Comparison of ENCODE assay signal across 11 mouse cellular contexts in genomic region chr15:80623171-80623837, GRCm38 (mm10). TPM values are rescaled to one million over a fixed set of nuclear protein-coding genes. Genes with fewer than 3 reads are reported as not detected.
DNase-seq lines count a peak whose midpoint lies in the region; ATAC-seq lines count a peak whose summit lies in the region.
"Had no signal": no experiment of that assay in that cellular context is flagged by ENCODE, and none has a peak within 500 bp of the region (broad histone marks: within the 10 kb centered on the region; RNA-seq: fewer than 3 reads in every experiment).

No protein-coding gene starts in this region.

- H3K4me2 ChIP-seq in heart, embryonic 11.5 days = peak overlapping the region; percentile 45
- H3K4me2 ChIP-seq in liver, embryonic 11.5 days = peak overlapping the region; percentile 67

- peak; percentile 92 for ATAC-seq in heart, embryonic 11.5 days (replicated peaks; ENCODE audit: insufficient number of reproducible peaks, low FRiP score, low TSS enrichment)
- peak; percentile 99 for ATAC-seq in liver, embryonic 11.5 days (replicated peaks; ENCODE audit: low FRiP score)

- H3K27me3 ChIP-seq in heart, embryonic 11.5 days (ENCODE audit: control insufficient read depth, insufficient read depth, low read length) = 0 out of 2 replicates have a peak, but pooled peaks cover 4% of the 10 kb centered on the region
- no peaks in the 10 kb centered on the region for H3K27me3 ChIP-seq in liver, embryonic 11.5 days (replicated peaks; ENCODE audit: control insufficient read depth, insufficient read depth, low read length)

- H3K9ac ChIP-seq in heart, embryonic 11.5 days (ENCODE audit: low read depth, low read length) = peak overlapping the region; percentile 73
- peak overlapping the region; percentile 71 for H3K9ac ChIP-seq in liver, embryonic 11.5 days (ENCODE audit: low read depth, low read length)

- no peak for DNase-seq in heart, postnatal 36 days
- DNase-seq in A20 (ENCODE audit: low read depth, low spot score) = peak; percentile 82
- DNase-seq in cerebellum, adult 8-10 months = peak; percentile 89
- DNase-seq in liver, embryonic 11.5 days (ENCODE audit: low spot score) = peak; percentile 58
- DNase-seq in kidney, postnatal 25 days = no peak
- no peak for DNase-seq in urinary bladder, postnatal 4 days (ENCODE audit: low spot score in 2 of 2)
- DNase-seq in urinary bladder, postnatal 10 days (ENCODE audit: low spot score) = no peak
- DNase-seq: kidney, adult 11 months had no signal

- peak overlapping the region; percentile 41 for H3K4me3 ChIP-seq in heart, embryonic 11.5 days (ENCODE audit: low read depth, low read length)
- peak overlapping the region; percentile 44 for H3K4me3 ChIP-seq in liver, embryonic 11.5 days (ENCODE audit: low read depth, low read length)

- no peaks in the 10 kb centered on the region for H3K36me3 ChIP-seq in heart, embryonic 11.5 days (ENCODE audit: control insufficient read depth, insufficient read depth, low read length)
- no peaks in the 10 kb centered on the region for H3K36me3 ChIP-seq in liver, embryonic 11.5 days (ENCODE audit: control insufficient read depth, insufficient read depth, low read length)

- H3K27ac ChIP-seq in heart, embryonic 11.5 days (ENCODE audit: low read depth, low read length) = peak overlapping the region; percentile 87
- peak overlapping the region; percentile 96 for H3K27ac ChIP-seq in liver, embryonic 11.5 days (ENCODE audit: low read depth, low read length)

- H3K4me1 ChIP-seq in heart, embryonic 11.5 days (ENCODE audit: control insufficient read depth, insufficient read depth, low read length) = peaks cover 23% of the 10 kb centered on the region
- peaks cover 32% of the 10 kb centered on the region for H3K4me1 ChIP-seq in liver, embryonic 11.5 days (replicated peaks; ENCODE audit: control insufficient read depth, insufficient read depth, low read length)

- H3K9me3 ChIP-seq in heart, embryonic 11.5 days (replicated peaks; ENCODE audit: control insufficient read depth, low read length) = no peaks in the 10 kb centered on the region
- H3K9me3 ChIP-seq in liver, embryonic 11.5 days (ENCODE audit: control insufficient read depth, low read length) = no peaks in the 10 kb centered on the region

- WGBS in heart, embryonic 11.5 days (ENCODE audit: insufficient replicate concordance) = 27% methylated on average over 8 of the region's 8 CpGs
- 27% methylated on average over 8 of the region's 8 CpGs for WGBS in liver, embryonic 11.5 days

- intact Hi-C loops in heart, postnatal 36 days (cut with DNase I) = no loop called here

RNA-seq across cellular contexts. Expression of gene Fam83f, which starts 48.3 kb away (rescaled TPM):
- polyA plus RNA-seq in heart, embryonic 11.5 days (2014; fragmentation: Nextera tagmentation; extraction: Ambion mirVana) = 0.19 TPM in 1 of 2 replicates, not detected in the other
- under 1 TPM in 1 of 2 experiments, not detected in 1; 0.17 TPM for total RNA-seq in heart, postnatal 36 days (2021)
- 0.34 and 0.61 TPM in 2 replicates for polyA plus RNA-seq in liver, embryonic 11.5 days (2014; fragmentation: Nextera tagmentation; extraction: Ambion mirVana)

RNA-seq across cellular contexts. Expression of gene Grap2, which starts 50.9 kb away (rescaled TPM):
- 12.8 and 16.0 TPM in 2 replicates for polyA plus RNA-seq in heart, embryonic 11.5 days (2014; fragmentation: Nextera tagmentation; extraction: Ambion mirVana)
- total RNA-seq in heart, postnatal 36 days (2021) = 1 to 10 TPM in 1 of 2 experiments, under 1 TPM in 1; 0.46 to 1.3 TPM
- polyA plus RNA-seq in liver, embryonic 11.5 days (2014; fragmentation: Nextera tagmentation; extraction: Ambion mirVana) = 15.7 and 19.1 TPM in 2 replicates

RNA-seq across cellular contexts. Expression of gene Enthd1, which starts 58.3 kb away (rescaled TPM):
- not detected in 2 replicates for polyA plus RNA-seq in heart, embryonic 11.5 days (2014; fragmentation: Nextera tagmentation; extraction: Ambion mirVana)
- total RNA-seq in heart, postnatal 36 days (2021) = not detected
- polyA plus RNA-seq in liver, embryonic 11.5 days (2014; fragmentation: Nextera tagmentation; extraction: Ambion mirVana) = not detected in 2 replicates
- polyA plus RNA-seq: cortical plate, adult 2 months; stomach, embryonic 16.5 days had no signal

Comparison
In these comparisons a context has a peak if more than half of its experiments do, and no peak if none do; other contexts are left out.
1. DNase-seq: peak in A20 (single experiment), cerebellum, adult 8-10 months (single experiment) and liver, embryonic 11.5 days (single experiment); none in heart, postnatal 36 days (0 of 2), kidney, postnatal 25 days (0 of 2), urinary bladder, postnatal 4 days (0 of 2) and urinary bladder, postnatal 10 days (single experiment).